Mouse (Mus musculus) heart, adult 2 months (tissue): Measurements from ENCODE around the gene Sugt1. TPM values are rescaled to one million over a fixed set of nuclear protein-coding genes. Genes with fewer than 3 reads are reported as not detected.

Experiments
- DNase-seq, 2 experiments: peaks; one replicate each; pipeline ENCODE4 v3.0.0; 2021
- H3K27ac ChIP-seq: fragments of 200-600 bp; 2 replicates; pipeline ENCODE4 v1.8.1; 2022
- H3K27me3 ChIP-seq: fragments of 200-500 bp; 2 replicates; pipeline ENCODE4 v1.6.1; 2012; ENCODE audit warnings: mild to moderate bottlenecking, low read length, inconsistent platforms, mixed read lengths; ENCODE audit not compliant: control insufficient read depth, insufficient read depth
- H3K36me3 ChIP-seq: fragments of 200-500 bp; 2 replicates; pipeline ENCODE4 v1.6.1; 2012; ENCODE audit warnings: low read length, inconsistent platforms; ENCODE audit not compliant: control insufficient read depth, insufficient read depth
- H3K4me1 ChIP-seq: fragments of 200-500 bp; 2 replicates; pipeline ENCODE4 v1.6.1; 2011; ENCODE audit warnings: low read length; ENCODE audit not compliant: control insufficient read depth, insufficient read depth
- H3K4me3 ChIP-seq: fragments of 200-600 bp; 2 replicates; pipeline ENCODE4 v1.8.1; 2022
- H3K79me2 ChIP-seq: fragments of 200-500 bp; replicated peaks from 2 replicates; pipeline ENCODE4 v1.6.1; 2012; ENCODE audit warnings: mild to moderate bottlenecking, inconsistent platforms, low read length, moderate library complexity, mixed read lengths; ENCODE audit not compliant: control insufficient read depth, insufficient read depth
- H3K9ac ChIP-seq: fragments of 200-500 bp; 2 replicates; pipeline ENCODE4 v1.6.1; 2012; ENCODE audit warnings: low read depth, mild to moderate bottlenecking, control low read depth, inconsistent platforms, low read length, mixed read lengths
- CTCF ChIP-seq: fragments of 200-600 bp; IDR thresholded peaks from 2 replicates; pipeline ENCODE4 v1.8.1; 2022; ENCODE audit warnings: antibody characterized with exemption, mild to moderate bottlenecking, moderate library complexity
- EP300 ChIP-seq: fragments of 200-500 bp; IDR thresholded peaks from 2 replicates; pipeline ENCODE4 v1.6.1; 2011; ENCODE audit warnings: low read depth, low read length, control low read depth; ENCODE audit not compliant: insufficient read depth
- POLR2A ChIP-seq: fragments of 200-500 bp; IDR thresholded peaks from 2 replicates; pipeline ENCODE4 v1.6.1; 2011; ENCODE audit warnings: mild to moderate bottlenecking, low read depth, low read length, control low read depth; ENCODE audit not compliant: insufficient read depth
- WGBS: fragments of 180-500 bp; shearing (Covaris S2); methylation state at CpG from one replicate; pipeline ENCODE4 v1.1.7; 2018; 5-methylcytosine and 5-hydroxymethylcytosine counted together
- intact Hi-C: fragments of 180-260 bp; cut with DNase I; formaldehyde crosslinking; loops from one replicate; pipeline ENCODE4 v1.15.1; 2025
- polyA plus RNA-seq: library from polyadenylated mRNA; depleted of rRNA; stranded (reverse); fragments of >200 nt; gene quantifications from 2 replicates; pipeline ENCODE4 v1.2.3, GENCODE M21; 2012
- total RNA-seq, 2 experiments: library from RNA; stranded (reverse); gene quantifications; 2 replicates each; pipeline ENCODE4 v1.2.3; 2021

Sugt1 gene
- total and polyA plus RNA-seq, 3 experiments = 5.7 to 64.9 (median 52.4) TPM

DNA sequence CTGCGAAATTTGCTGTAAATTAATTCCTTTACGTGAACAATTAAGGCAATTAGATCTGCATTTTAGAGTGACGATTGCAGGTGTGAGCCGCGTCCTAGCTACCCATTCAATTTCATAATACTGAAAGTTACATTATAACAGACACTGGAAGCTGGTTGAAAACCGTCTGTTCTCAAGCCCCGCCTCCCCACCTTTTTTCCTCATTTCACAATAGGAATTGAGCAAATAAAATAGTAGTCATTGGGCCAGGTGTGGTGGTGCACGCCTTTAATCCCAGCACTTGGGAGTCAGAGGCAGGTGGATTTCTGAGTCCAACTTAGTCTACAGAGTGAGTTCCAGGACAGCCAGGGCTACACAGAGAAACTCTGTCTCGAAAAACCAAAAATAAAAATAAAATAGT lies 54.6 kb downstream of the Sugt1 start:
- Histone ChIP-seq H3K27me3 (no peaks in the 10 kb centered on the region), H3K27ac (no peak overlapping the region), H3K9ac (no peak overlapping the region), H3K79me2 (no peaks in the 10 kb centered on the region), H3K36me3 (no peaks in the 10 kb centered on the region), H3K4me1 (no peaks in the 10 kb centered on the region), H3K4me3 (no peak overlapping the region)
- no peak for DNase-seq
- no peak for TF ChIP-seq CTCF
- no peak for TF ChIP-seq EP300
- TF ChIP-seq POLR2A = no peak
- WGBS = 82% methylated on average over 9 of the region's 9 CpGs
- intact Hi-C loops = no loop called here

DNA sequence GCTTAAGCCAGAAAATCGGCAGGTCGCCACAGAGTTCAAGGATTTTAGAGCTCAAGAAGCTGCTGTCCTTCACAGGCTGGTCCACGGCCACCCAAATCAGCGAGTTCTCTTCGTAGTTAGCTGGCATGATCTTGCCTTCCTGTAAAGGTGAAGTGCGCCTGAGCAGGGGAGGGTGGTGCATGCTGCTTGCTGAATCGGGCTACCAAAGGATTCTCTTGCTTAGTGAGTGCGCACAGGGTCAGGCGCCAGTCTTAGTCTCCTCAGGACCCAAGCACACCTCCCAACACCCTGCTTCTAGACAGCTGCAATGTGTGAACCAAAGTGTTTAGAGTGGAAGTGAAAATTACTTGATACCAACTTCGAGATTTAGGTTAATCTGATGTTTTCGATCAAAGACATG lies 57.9 kb downstream of the Sugt1 start:
- H3K79me2 ChIP-seq = no peaks in the 10 kb centered on the region
- no peak overlapping the region for H3K27ac ChIP-seq
- H3K4me3 ChIP-seq = no peak overlapping the region
- no peaks in the 10 kb centered on the region for H3K36me3 ChIP-seq
- no peak for DNase-seq
- no peaks in the 10 kb centered on the region for H3K27me3 ChIP-seq
- 22% methylated on average over 11 of the region's 11 CpGs for WGBS
- H3K9ac ChIP-seq = no peak overlapping the region
- intact Hi-C loops = no loop called here
- TF ChIP-seq CTCF = no peak
- no peak for TF ChIP-seq EP300
- no peak for TF ChIP-seq POLR2A
- no peaks in the 10 kb centered on the region for H3K4me1 ChIP-seq

DNA sequence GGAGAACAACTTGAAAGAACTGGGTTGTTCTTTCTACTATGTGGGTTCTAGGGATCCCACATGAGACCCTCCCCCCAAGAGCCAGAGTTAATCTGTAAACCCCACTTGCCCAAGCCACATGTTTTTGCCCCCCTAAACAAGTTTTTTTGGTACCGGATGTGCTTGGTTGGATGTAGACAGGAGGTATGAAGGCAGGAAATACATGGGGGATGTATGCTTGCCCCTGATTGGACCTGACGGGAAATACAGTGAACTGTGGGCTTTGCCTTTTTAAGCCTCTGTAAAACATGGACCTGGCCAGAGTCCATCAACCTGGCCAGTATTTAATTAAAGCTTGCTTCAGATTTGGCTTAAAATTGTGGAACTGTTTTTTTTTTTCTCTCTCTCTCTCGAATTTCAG lies 62.2 kb downstream of the Sugt1 start:
- Histone ChIP-seq H3K4me1 (no peaks in the 10 kb centered on the region), H3K4me3 (no peak overlapping the region), H3K79me2 (no peaks in the 10 kb centered on the region), H3K27me3 (no peaks in the 10 kb centered on the region), H3K27ac (no peak overlapping the region), H3K36me3 (no peaks in the 10 kb centered on the region), H3K9ac (no peak overlapping the region)
- 40% methylated on average over 3 of the region's 3 CpGs for WGBS
- intact Hi-C loops = no loop called here
- TF ChIP-seq POLR2A = no peak
- TF ChIP-seq EP300 = no peak
- no peak for TF ChIP-seq CTCF
- no peak for DNase-seq

DNA sequence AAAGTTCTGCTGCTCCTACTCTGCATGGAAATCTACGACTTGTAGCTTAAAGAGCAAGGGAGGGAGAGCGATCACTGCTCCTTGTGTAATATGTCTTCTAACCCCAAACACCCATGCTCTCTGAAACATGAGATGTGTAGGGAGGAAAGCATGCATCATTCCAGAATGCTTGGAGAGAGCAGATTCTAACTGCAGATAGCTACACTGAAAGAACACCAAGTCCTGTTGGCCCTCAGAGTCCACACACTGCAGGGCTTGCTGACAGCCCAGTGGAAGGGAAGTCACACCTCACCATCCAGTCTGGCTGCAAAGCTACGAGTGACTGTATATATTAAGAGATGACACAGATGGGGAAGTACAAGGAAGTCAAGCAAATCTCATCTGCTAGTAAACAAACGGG lies 65.2 kb downstream of the Sugt1 start:
- H3K36me3 ChIP-seq = no peaks in the 10 kb centered on the region
- H3K79me2 ChIP-seq = no peaks in the 10 kb centered on the region
- intact Hi-C loops = no loop called here
- no peak for TF ChIP-seq CTCF
- no peak for TF ChIP-seq EP300
- no peak for TF ChIP-seq POLR2A
- H3K27me3 ChIP-seq = no peaks in the 10 kb centered on the region
- H3K4me3 ChIP-seq = no peak overlapping the region
- H3K27ac ChIP-seq = no peak overlapping the region
- no peaks in the 10 kb centered on the region for H3K4me1 ChIP-seq
- no peak overlapping the region for H3K9ac ChIP-seq
- DNase-seq = no peak
- WGBS = 64% methylated on average over 4 of the region's 4 CpGs

DNA sequence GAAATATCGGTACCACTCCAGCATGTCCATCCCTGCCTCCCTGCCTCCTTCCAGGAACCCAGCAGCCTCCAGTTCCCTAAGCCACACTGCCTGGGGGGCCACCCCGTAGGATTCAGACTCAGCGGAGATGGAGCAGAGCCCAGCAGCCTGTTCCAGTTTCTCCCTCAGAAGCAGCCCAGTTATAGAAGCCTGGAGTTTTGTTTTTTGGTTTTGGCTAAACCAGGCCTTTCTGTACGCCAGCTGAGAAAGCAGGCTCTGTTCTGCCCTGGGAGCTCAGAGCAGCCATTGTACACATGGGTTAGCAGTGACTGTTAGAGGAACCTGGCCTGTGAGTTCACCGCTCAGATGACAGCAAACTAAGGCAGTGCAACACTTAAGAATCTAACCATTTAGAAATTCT lies 70.8 kb downstream of the Sugt1 start:
- intact Hi-C loops = no loop called here
- Histone ChIP-seq H3K9ac (no peak overlapping the region), H3K4me3 (no peak overlapping the region), H3K27me3 (no peaks in the 10 kb centered on the region), H3K4me1 (no peaks in the 10 kb centered on the region; the same call in 1 of the 2 replicates), H3K27ac (no peak overlapping the region; the same call in 1 of the 2 replicates), H3K79me2 (no peaks in the 10 kb centered on the region), H3K36me3 (no peaks in the 10 kb centered on the region)
- DNase-seq = peak; percentile 59 to 65
- 61% methylated on average over 5 of the region's 5 CpGs for WGBS
- no peak for TF ChIP-seq EP300
- no peak for TF ChIP-seq CTCF

DNA sequence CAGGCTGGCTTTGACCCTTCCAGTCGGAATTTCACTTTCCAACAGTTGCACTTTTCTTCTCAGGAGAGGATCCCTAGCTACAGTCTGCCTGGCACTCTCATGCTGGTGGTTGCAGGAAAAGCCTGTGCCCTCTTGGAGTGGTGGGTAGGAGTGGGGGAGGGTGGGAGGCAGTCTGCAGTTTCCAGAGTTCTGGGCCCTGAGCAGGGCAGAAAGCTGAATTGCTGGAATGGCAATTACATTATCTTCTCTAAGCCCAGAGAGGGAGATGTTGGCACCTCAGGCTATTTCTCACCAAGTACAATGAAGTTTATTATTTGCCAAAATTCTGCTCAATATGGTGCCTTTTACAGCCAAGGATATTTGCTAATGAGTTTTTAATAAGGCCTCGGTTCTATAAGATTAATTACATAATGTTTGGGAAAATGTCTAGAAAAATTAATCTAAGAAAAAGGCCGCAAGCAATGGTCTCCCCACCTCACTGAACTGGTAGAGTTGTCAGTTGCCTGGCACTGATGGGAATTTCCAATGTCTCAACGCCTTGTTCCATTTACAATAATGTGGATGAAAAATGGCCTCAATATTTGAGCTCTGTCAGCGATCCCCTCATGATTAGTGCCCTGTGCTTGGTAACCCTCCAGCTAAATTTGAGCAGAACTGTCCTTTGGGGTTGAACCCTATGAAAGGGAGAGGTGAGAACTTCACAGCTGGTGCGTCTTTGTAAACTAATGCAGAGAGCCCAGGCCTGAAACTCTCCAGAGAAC lies 71.4 kb downstream of the Sugt1 start:
- WGBS = 88% methylated on average over 6 of the region's 6 CpGs
- Histone ChIP-seq H3K9ac (no peak overlapping the region), H3K79me2 (no peaks in the 10 kb centered on the region), H3K4me3 (no peak overlapping the region), H3K27me3 (no peaks in the 10 kb centered on the region), H3K27ac (no peak overlapping the region), H3K36me3 (no peaks in the 10 kb centered on the region), H3K4me1 (no peaks in the 10 kb centered on the region; the same call in 1 of the 2 replicates)
- DNase-seq = no peak
- TF ChIP-seq CTCF = no peak
- no peak for TF ChIP-seq EP300
- TF ChIP-seq POLR2A = no peak
- intact Hi-C loops = no loop called here
